Mouse (Mus musculus): ENCODE results near the gene Tomm6.

The Tomm6 gene

DNA sequence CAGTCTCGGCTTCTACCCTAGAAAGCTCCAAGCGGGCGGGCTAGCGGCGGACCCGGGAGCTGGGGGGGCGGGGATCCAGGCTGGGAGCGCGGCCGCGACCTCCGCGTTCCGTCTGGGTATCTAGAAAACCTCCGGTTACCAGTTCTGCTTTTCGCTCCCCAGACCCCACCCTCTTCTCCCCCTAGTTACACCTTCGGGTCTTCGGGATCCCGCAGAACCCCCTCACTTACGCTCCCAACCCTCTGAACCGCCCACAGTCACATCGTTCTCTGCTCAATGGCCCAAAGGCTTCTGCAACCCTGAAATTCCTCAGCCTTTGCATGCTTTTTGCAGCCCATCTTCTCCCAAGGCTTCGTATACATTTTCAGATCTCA lies 7.1 kb upstream of the Tomm6 start:
- intact Hi-C loops (cut with DNase I), result no loop called here

- intact Hi-C loops (cut with DNase I), result no loop called here
These were observed 6.5 kb upstream of the Tomm6 start, which contains the start of gene Prickle4 for GRCm38 (mm10) chr17:47694503-47695336. TSS of gene Prickle4 (minus strand) at chr17:47694736.

GRCm38 (mm10) chr17:47694442-47694502 lies 6.1 kb upstream of the Tomm6 start, which contains the start of gene Gm21981:
TSS of gene Gm21981 (minus strand) at chr17:47694455.
- intact Hi-C loops (cut with DNase I), result no loop called here

GRCm38 (mm10) chr17:47693671-47694441 lies 5.7 kb upstream of the Tomm6 start:
- intact Hi-C loops (cut with DNase I), result no loop called here

DNA sequence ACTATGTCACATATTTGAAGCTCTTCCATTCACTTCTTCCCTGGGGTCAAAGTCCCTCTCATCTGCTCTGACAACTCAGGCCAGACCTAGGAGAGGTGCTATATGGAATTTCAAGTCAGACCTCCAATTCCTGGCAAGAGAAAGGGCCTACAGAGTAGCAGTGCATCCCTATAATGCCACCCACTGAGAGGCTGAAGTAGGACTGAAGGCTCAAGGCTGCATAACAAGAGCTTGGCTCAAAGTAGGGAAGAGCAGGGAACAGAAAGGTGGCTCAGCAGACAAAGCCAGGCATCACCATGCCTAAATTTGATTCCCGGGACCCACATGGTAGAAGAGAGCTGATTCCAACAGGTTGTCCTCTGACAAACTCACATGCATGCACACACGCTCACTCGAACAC lies 3.5 kb upstream of the Tomm6 start:
- intact Hi-C loops (cut with DNase I), result no loop called here

- intact Hi-C loops (cut with DNase I), result loop anchor here (5.0 kb wide), 1 partner anchor 183 kb away; the partner anchor contains the start of gene Ccnd3
These were observed 1.7 kb upstream of the Tomm6 start for GRCm38 (mm10) chr17:47689894-47690293.

- intact Hi-C loops (cut with DNase I), result loop anchor here (5.0 kb wide), 1 partner anchor 182 kb away; the partner anchor contains the start of gene Ccnd3
These were observed 706 bp upstream of the Tomm6 start, which contains the start of gene Frs3 for GRCm38 (mm10) chr17:47688608-47689575. TSS of gene Frs3 (plus strand) at chr17:47689030.

DNA sequence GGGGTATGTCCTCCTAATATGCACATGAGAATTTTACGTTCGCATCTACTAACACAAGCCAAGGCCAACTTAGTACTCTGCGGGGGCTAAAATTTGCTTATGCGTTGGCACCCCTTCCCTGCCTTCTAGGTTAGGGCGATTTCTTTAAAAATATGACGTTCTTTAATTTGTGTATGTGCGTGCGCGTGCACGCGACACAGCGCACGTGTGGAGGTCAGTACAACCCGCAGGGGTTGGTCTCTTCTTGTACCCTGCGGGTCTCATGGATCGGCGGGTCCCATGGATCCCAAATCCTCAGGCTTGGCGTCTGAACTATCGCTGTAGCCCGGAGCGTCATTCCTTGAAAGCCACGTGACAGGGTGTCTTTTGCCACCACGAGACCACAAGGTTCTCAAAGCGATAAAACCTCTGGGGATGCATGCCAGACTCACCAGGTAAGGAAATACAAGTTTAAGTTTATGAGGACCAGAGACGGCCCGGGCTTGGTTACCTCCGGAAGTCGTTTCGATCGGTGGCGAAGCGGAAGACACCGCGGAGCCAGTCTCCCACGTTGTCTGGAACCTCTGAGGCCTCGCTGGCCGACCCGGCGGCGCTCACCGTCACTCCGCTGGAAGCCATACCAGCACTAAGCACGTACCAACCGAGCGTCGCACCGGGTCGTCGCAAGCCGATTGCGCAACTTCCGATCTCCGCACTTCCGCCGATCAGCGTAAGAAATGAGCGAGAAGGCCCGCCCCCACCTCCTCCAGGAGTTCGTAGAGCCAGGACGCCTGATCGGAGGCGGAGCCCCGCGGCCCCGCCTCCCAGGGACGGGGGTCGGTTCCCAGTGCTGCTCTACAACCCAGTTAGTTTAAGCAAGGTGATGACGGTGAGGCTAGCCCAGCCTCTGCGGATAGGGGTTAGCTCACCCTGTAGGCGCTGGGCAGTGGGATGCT lies 510 bp downstream of the Tomm6 start:
- intact Hi-C loops (cut with DNase I), result loop anchor here (5.0 kb wide), 1 partner anchor 180 kb away; the partner anchor contains the start of gene Ccnd3

GRCm38 (mm10) chr17:47682836-47683235 lies 5.3 kb downstream of the Tomm6 start:
- intact Hi-C loops (cut with DNase I), result loop anchor here (5.0 kb wide), 2 partner anchors 46 to 71 kb away; partner anchors contain the start of genes Bysl, Gm20517 and Med20

GRCm38 (mm10) chr17:47678702-47679101 lies 9.5 kb downstream of the Tomm6 start:
- intact Hi-C loops (cut with DNase I), result loop anchor here (10.0 kb wide), 2 partner anchors 204 to 274 kb away; partner anchors contain the start of gene Guca1a

GRCm38 (mm10) chr17:47678238-47678637 lies 9.9 kb downstream of the Tomm6 start:
- intact Hi-C loops (cut with DNase I), result loop anchor here (10.0 kb wide), 2 partner anchors 203 to 273 kb away; partner anchors contain the start of gene Guca1a

DNA sequence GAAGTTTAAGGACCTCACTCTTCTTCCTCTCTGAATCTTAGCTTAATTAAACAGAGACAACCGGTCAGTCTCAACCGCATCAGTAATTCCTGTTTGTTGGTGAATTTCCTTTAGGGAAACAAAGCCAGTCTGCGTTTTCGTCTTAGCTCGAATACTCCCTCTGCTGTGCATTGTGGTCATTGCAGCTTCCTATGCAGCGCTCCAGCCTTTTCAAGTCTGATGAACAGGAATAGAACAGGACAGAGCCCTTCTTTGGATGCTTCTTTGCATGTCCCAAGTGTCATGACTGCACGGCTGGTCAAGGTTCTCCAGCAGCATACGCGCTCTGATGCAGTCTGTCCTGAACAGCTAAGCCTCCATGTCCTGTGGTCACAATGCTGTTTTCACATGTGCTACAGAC lies 11.6 kb downstream of the Tomm6 start:
- intact Hi-C loops (cut with DNase I), result loop anchor here (10.0 kb wide), 2 partner anchors 202 to 272 kb away; partner anchors contain the start of gene Guca1a

DNA sequence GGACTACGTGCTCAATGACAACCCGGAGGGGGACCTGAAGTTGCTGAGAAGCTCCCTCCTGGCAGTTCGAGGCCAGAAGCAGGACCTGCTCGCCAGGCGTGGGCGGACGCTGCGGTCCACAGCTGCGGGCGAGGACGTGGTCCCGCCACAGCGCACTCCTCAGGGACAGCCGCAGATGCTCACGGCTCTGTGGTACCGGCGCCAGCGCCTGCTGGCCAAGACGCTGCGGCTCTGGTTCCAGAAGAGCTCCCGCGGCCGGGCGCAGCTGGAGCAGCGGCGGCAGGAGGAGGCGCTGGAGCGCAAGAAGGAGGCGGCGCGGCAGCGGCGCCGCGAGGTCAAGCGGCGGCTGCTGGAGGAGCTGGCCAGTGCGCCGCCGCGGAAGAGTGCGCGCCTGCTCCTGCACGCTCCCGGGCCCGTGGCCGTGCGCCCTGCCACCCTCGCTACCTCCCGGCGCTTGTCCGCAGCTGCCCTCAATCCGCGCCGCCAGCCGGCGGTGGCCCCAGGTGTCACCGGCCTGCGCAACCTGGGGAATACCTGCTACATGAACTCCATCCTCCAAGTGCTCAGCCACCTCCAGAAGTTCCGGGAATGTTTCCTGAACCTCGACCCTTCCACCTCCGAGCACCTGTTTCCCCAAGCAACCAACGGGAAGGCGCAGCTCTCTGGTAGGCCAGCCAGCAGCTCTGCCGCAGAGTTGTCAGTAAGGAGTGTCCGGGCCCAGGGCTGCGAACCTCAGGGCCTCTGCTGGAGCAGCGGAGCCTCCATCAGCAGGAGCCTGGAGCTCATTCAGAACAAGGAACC lies 15.7 kb downstream of the Tomm6 start:
- intact Hi-C loops (cut with DNase I), result loop anchor here (10.0 kb wide), 2 partner anchors 198 to 268 kb away; partner anchors contain the start of gene Guca1a

- intact Hi-C loops (cut with DNase I), result loop anchor here (2.0 to 10.0 kb wide), 3 partner anchors 21 to 267 kb away; partner anchors contain the start of gene Guca1a
These were observed 16.2 kb downstream of the Tomm6 start for GRCm38 (mm10) chr17:47671988-47672310.

- intact Hi-C loops (cut with DNase I), result no loop called here
These were observed 19.0 kb downstream of the Tomm6 start for GRCm38 (mm10) chr17:47669166-47669565.

- intact Hi-C loops (cut with DNase I), result no loop called here
These were observed 23.7 kb downstream of the Tomm6 start for GRCm38 (mm10) chr17:47664474-47664873.

DNA sequence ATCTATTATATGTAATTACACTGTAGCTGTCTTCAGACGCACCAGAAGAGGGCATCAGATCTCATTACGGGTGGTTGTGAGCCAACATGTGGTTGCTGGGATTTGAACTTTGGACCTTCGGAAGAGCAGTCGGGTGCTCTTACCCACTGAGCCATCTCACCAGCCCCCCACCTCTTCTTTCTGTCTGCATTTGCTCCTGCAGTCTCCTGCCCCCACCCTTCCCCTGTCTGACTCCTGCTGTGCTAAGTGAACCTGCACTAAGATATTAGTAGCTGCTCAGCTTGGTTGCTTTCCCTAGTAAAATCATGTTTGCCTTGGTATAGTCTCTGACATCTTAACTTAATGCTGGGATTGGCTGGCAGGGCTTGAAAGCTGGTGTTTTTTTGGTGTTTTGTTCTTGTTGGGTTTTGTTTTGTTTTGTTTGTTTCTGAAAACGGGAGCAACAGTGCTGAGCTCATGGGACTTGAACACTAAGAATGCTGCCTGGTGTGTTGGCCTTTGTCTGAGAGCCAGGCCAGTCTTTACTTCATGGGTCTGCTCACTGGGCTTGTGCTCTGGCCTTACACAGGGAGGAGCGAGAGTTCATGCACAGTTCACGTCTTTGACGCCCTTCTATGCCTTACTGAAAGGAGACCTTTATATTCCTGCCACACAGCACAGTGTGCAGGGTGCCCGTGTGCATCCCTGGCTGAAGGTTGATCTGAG lies 25.0 kb downstream of the Tomm6 start:
- intact Hi-C loops (cut with DNase I), result no loop called here

DNA sequence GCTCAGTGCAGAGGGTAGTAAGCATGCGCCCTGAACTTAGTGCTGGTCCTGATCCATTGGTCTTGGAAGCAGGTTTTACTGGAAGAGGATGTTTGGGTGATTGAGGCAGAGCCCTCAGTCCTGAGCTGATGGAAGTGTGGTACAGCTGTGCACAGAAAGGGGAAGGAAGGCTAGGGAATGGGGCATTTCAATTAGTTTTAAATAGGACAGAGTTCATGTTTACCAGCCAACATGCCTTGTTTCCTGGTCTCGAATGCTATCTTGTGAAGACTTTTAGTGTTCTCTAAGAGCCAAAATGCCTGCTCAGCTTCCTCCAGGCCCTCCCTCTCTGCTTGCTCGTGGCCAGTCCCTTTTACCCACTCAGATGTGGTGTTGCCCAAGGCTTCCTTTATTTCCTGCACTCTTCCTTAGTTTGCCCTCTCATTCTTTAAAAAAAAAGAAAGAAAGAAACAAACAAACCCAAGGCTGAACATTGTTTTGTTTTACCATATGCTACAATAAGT lies 29.4 kb downstream of the Tomm6 start:
- intact Hi-C loops (cut with DNase I), result no loop called here

All from adrenal gland (tissue).